Comparison of ENCODE assay signal across 18 mouse cellular contexts in genomic region chr10:97402524-97402923, GRCm38 (mm10).
DNase-seq lines count a peak whose midpoint lies in the region; ATAC-seq and TF ChIP-seq lines count a peak whose summit lies in the region.
"Had no signal": no experiment of that assay in that cellular context is flagged by ENCODE, and none has a peak within 500 bp of the region (broad histone marks: within the 10 kb centered on the region; RNA-seq: fewer than 3 reads in every experiment).

No protein-coding gene starts in this region.

- no peak for TF ChIP-seq RAD21 in CH12.LX (IDR thresholded peaks at IDR 0.05; ENCODE audit: low read depth, low read length)

- in situ Hi-C loops in CH12.LX (cut with MboI; ENCODE audit: low pct_ligation_motif_present, low pct_unique_long_range_greater_than_20kb, low sequenced_read_pairs): no loop called here

- no peak overlapping the region for H3K27ac ChIP-seq in CH12.LX (ENCODE audit: insufficient read depth, low read depth)
- H3K27ac ChIP-seq in intestine, embryonic 15.5 days: peak overlapping the region; percentile 54; the same call in 1 of the 2 replicates
- peak overlapping the region; percentile 72 for H3K27ac ChIP-seq in stomach, embryonic 14.5 days (ENCODE audit: low read length)
- H3K27ac ChIP-seq: embryonic facial prominence, embryonic 13.5 days; forebrain, embryonic 12.5 days; hindbrain, embryonic 10.5 days; hindbrain, embryonic 14.5 days had no signal

- no peaks in the 10 kb centered on the region for H3K9me3 ChIP-seq in CH12.LX (replicated peaks; ENCODE audit: low read length)
- H3K9me3 ChIP-seq in intestine, embryonic 15.5 days: no peaks in the 10 kb centered on the region
- H3K9me3 ChIP-seq in stomach, embryonic 14.5 days (ENCODE audit: control insufficient read depth, low read depth, low read length): no peaks in the 10 kb centered on the region
- H3K9me3 ChIP-seq: embryonic facial prominence, embryonic 13.5 days; forebrain, embryonic 12.5 days; G1E; heart, embryonic 12.5 days; hindbrain, embryonic 10.5 days had no signal

- DNase-seq in CH12.LX (ENCODE audit: extremely low read depth): peak; percentile 4
- DNase-seq in right cerebral cortex, adult 18-20 months: no peak
- no peak for DNase-seq in layer of hippocampus, adult 9-10 months (ENCODE audit: low spot score)
- no peak for DNase-seq in left cerebral cortex, adult 8-10 months (ENCODE audit: low spot score in 2 of 2)
- DNase-seq: adrenal gland, adult 8-10 months; adrenal gland, postnatal 36 days; cerebellum, adult 9-10 months; cerebellum, postnatal 25 days; gastrocnemius, postnatal 14 days had no signal

- dilution Hi-C loops in CH12.LX (cut with MboI; ENCODE audit: extremely low pct_ligation_motif_present, extremely low pct_unique_long_range_greater_than_20kb, low sequenced_read_pairs): no loop called here

- H3K4me3 ChIP-seq in CH12.LX (replicated peaks in 1 of 3; ENCODE audit: low read depth in 2 of 3, low read length in 2 of 3, poor library complexity in 1 of 3): no peak overlapping the region
- H3K4me3 ChIP-seq in intestine, embryonic 15.5 days (replicated peaks): no peak overlapping the region
- H3K4me3 ChIP-seq in stomach, embryonic 14.5 days (ENCODE audit: low read depth, low read length): no peak overlapping the region
- H3K4me3 ChIP-seq: embryonic facial prominence, embryonic 13.5 days; forebrain, embryonic 12.5 days; heart, embryonic 12.5 days; hindbrain, embryonic 10.5 days had no signal

- no peak for TF ChIP-seq EP300 in CH12.LX (IDR thresholded peaks at IDR 0.05; ENCODE audit: low read length)

- TF ChIP-seq CTCF in CH12.LX (conservative IDR thresholded peaks at IDR 0.05 in 1 of 2, IDR thresholded peaks at IDR 0.05 in 1 of 2; ENCODE audit: low read depth in 2 of 2, low read length in 2 of 2): no peak

- no peaks in the 10 kb centered on the region for H3K36me3 ChIP-seq in CH12.LX (replicated peaks in 1 of 2; ENCODE audit: control insufficient read depth in 1 of 2, insufficient read depth in 1 of 2, low read length in 1 of 2)
- no peaks in the 10 kb centered on the region for H3K36me3 ChIP-seq in intestine, embryonic 15.5 days
- no peaks in the 10 kb centered on the region for H3K36me3 ChIP-seq in stomach, embryonic 14.5 days (ENCODE audit: control insufficient read depth, insufficient read depth, low read length)
- H3K36me3 ChIP-seq: embryonic facial prominence, embryonic 13.5 days; forebrain, embryonic 12.5 days; G1E; heart, embryonic 12.5 days; hindbrain, embryonic 10.5 days had no signal

- 84% methylated on average over 2 of the region's 2 CpGs for WGBS in intestine, embryonic 15.5 days
- WGBS in stomach, embryonic 14.5 days: 86% methylated on average over 2 of the region's 2 CpGs

- TF ChIP-seq POLR2A in CH12.LX (IDR thresholded peaks at IDR 0.05; ENCODE audit: low read depth, low read length): no peak

- no peak overlapping the region for H3K4me2 ChIP-seq in CH12.LX (ENCODE audit: insufficient read depth, low read depth, poor library complexity, severe bottlenecking)
- H3K4me2 ChIP-seq in intestine, embryonic 15.5 days (replicated peaks): no peak overlapping the region
- no peak overlapping the region for H3K4me2 ChIP-seq in stomach, embryonic 14.5 days (replicated peaks; ENCODE audit: low read depth, low read length)
- H3K4me2 ChIP-seq: embryonic facial prominence, embryonic 13.5 days; forebrain, embryonic 12.5 days; heart, embryonic 12.5 days; hindbrain, embryonic 14.5 days had no signal

- no peak for ATAC-seq in intestine, embryonic 15.5 days
- no peak for ATAC-seq in stomach, embryonic 14.5 days (ENCODE audit: insufficient number of reproducible peaks, insufficient read depth, low FRiP score, low read depth)
- ATAC-seq: forebrain, embryonic 16.5 days had no signal

- no peaks in the 10 kb centered on the region for H3K27me3 ChIP-seq in CH12.LX (replicated peaks)
- no peaks in the 10 kb centered on the region for H3K27me3 ChIP-seq in intestine, embryonic 15.5 days (replicated peaks)
- no peaks in the 10 kb centered on the region for H3K27me3 ChIP-seq in stomach, embryonic 14.5 days (ENCODE audit: control insufficient read depth, insufficient read depth, low read length)
- H3K27me3 ChIP-seq: embryonic facial prominence, embryonic 13.5 days; forebrain, embryonic 12.5 days; heart, embryonic 12.5 days had no signal

- no peak overlapping the region for H3K9ac ChIP-seq in CH12.LX (ENCODE audit: insufficient read depth, low read depth)
- H3K9ac ChIP-seq in intestine, embryonic 15.5 days: no peak overlapping the region
- H3K9ac ChIP-seq in stomach, embryonic 14.5 days (replicated peaks; ENCODE audit: low read depth, low read length): no peak overlapping the region
- H3K9ac ChIP-seq: embryonic facial prominence, embryonic 13.5 days; forebrain, embryonic 12.5 days; heart, embryonic 12.5 days; hindbrain, embryonic 14.5 days had no signal

- H3K79me2 ChIP-seq in CH12.LX (replicated peaks; ENCODE audit: control insufficient read depth, extremely low read depth, insufficient read depth, poor library complexity, severe bottlenecking): no peaks in the 10 kb centered on the region

- peaks cover 0 to 11% of the 10 kb centered on the region in 2 experiments; a peak in 1 of 4 replicates for H3K4me1 ChIP-seq in CH12.LX (ENCODE audit: control insufficient read depth in 1 of 2, insufficient read depth in 2 of 2)
- H3K4me1 ChIP-seq in intestine, embryonic 15.5 days (replicated peaks): no peaks in the 10 kb centered on the region
- H3K4me1 ChIP-seq in stomach, embryonic 14.5 days (ENCODE audit: control insufficient read depth, insufficient read depth, low read length): no peaks in the 10 kb centered on the region
- H3K4me1 ChIP-seq: forebrain, embryonic 12.5 days; heart, embryonic 12.5 days; hindbrain, embryonic 10.5 days had no signal

TF ChIP-seq in CH12.LX, 34 proteins besides CTCF, POLR2A, EP300 and RAD21:
- TF ChIP-seq MAFK (IDR thresholded peaks at IDR 0.05; ENCODE audit: insufficient replicate concordance, low read length) (peak; percentile 33; the same call in 1 of the 2 replicates), HCFC1 (IDR thresholded peaks at IDR 0.05; ENCODE audit: low read depth, low read length) (no peak)
